Mouse (Mus musculus): ENCODE measurements around the gene Zic1.

The Zic1 gene

DNA sequence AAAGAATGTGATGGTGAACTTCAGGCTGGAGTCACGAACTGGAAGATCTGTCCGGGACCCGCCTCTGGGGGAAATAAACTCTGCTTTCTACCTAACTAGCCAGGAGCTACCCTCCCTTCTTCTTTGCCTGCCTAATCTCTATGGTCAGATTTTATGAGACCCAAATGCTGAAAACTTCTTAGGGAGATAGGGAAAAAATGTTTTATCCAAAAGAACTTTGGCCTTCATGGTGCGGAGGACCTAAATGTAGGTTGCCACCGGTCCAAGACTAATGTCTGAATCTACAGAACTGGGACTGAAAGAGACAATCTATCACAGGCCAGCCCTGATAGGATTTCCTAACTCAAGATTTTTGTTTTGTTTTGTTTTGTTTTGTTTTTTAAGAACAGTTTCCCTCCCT is 14.2 kb downstream of the Zic1 start:
- DNase-seq, result no peak

DNA sequence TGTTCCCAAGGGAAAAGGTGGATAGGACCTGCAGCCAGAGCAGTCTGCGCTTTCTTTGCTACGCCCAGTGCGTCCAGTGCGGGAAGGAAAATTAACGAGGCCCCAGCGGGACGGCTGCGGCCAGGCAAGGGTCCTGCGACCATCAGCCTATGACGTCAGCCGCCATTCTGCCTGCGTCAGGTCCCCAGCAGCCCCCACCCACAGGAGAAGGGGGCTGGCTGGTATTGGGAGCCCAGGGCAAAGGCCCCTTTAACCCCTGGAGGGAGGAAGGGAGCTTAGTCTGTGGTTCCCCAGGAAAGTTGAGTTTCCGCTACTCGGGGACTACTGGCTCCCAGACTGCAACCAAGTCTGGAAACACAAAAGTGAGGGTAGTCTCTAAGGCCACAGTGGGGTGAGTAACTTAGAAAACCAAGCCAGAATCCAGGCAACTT is 14.7 kb downstream of the Zic1 start:
- DNase-seq, result no peak

DNA sequence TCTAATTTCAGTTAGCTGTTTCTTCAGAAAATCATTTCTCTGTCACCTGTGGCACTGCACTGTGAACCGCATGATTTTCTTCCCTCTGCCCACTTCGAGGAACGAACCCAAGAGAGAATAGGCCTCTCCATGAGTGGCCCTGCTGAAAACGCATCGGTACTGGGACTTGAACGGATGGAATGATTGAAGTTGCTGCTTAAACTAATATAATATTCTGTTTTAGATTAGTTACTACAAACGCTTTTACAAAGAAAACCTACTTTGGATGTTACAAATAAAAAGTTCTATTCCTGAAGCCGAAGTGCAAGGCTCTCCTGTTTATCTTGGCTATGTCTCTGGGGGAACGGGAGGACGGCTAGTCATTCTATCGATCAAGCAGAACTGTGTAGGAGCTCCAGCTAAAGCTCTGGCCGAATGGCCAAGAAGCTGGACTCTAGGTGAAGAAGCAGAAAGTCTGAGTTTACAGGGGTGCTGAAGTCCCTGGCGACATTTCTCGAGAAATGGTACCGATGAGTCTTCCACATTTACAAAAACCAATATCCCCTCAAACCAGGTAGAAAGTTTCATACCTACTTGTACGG is 15.3 kb downstream of the Zic1 start:
- DNase-seq, result no peak

DNA sequence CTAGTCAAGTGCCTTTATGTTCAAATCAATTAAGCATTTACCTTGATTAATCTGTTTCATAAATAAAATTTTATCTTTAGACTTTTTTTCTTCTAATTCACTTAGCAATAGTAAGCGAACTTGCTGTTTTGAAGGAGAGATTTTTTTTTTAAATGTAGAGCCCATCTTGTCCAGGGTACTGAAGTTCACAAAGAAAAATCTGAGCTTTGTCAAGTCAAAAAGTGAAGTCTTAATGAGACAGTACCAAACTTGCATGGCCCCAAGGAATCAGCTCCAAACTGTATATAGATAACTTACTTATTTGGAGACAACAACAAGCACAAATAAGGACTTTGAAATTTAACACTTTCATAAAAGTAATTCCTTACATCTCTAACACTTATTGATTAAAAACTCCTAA is 16.9 kb downstream of the Zic1 start:
- no peak for DNase-seq

DNA sequence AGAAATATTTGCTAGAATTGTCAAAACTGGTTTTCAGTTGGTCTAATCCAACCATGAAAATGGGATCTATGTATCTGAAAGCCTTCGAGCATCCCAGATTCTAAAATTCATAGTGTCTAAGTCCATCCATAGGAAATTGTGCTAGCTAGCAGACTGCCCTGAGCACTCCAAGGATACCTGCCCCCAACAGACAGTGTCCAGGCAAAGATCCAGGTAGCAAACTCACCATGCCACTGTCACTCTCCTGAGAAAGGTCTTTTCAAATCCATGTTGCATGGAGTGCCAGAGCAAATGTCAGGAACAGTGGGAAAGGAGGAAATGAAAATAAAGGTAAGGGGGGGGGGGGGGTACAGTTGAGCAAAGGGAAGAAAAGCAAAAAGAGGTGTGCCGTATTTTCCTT is 18.0 kb downstream of the Zic1 start:
- DNase-seq, result no peak
